Mouse (Mus musculus) CH12.LX (cell line): ENCODE results near the gene Fgfr2.

ENCODE experiments used
- CHD1 ChIP-seq: IDR thresholded peaks from 2 replicates; pipeline ENCODE4 v1.6.1; 2012; ENCODE audit warnings: low read depth, low read length, improper control_type of control experiment, inconsistent platforms
- CHD2 ChIP-seq: IDR thresholded peaks from 2 replicates; pipeline ENCODE4 v1.6.1; 2011; ENCODE audit warnings: low read length, improper control_type of control experiment
- CTCF ChIP-seq, 2 experiments: IDR thresholded peaks in 1 of 2; conservative IDR thresholded peaks in 1 of 2; 2 replicates each; pipeline ENCODE4 v1.5.1; 2011 to 2012; ENCODE audit warnings: low read depth in 2 of 2, low read length in 2 of 2, improper control_type of control experiment in 1 of 2, inconsistent platforms in 1 of 2, mild to moderate bottlenecking in 1 of 2, moderate library complexity in 1 of 2
- E2F4 ChIP-seq: IDR thresholded peaks from 2 replicates; pipeline ENCODE4 v1.6.1; 2011; ENCODE audit warnings: low read depth, low read length, improper control_type of control experiment; ENCODE audit not compliant: insufficient replicate concordance
- ELF1 ChIP-seq: IDR thresholded peaks from 2 replicates; pipeline ENCODE4 v1.6.1; 2014; ENCODE audit warnings: low read depth, mild to moderate bottlenecking, inconsistent platforms, low read length, improper control_type of control experiment
- EP300 ChIP-seq: IDR thresholded peaks from 2 replicates; pipeline ENCODE4 v1.6.1; 2011; ENCODE audit warnings: low read length, improper control_type of control experiment
- ETS1 ChIP-seq: conservative IDR thresholded peaks from 2 replicates; pipeline ENCODE4 v1.6.1; 2012; ENCODE audit warnings: low read depth, mild to moderate bottlenecking, inconsistent platforms, low read length, improper control_type of control experiment, moderate library complexity
- KAT2A ChIP-seq: IDR thresholded peaks from 2 replicates; pipeline ENCODE4 v1.6.1; 2012; ENCODE audit warnings: low read length, improper control_type of control experiment, inconsistent platforms; ENCODE audit not compliant: insufficient replicate concordance
- MAFK ChIP-seq: IDR thresholded peaks from 2 replicates; pipeline ENCODE4 v1.6.1; 2011; ENCODE audit warnings: low read length, improper control_type of control experiment; ENCODE audit not compliant: insufficient replicate concordance
- MAX ChIP-seq: IDR thresholded peaks from 2 replicates; pipeline ENCODE4 v1.6.1; 2011; ENCODE audit warnings: low read length, improper control_type of control experiment
- MEF2A ChIP-seq: IDR thresholded peaks from 2 replicates; pipeline ENCODE4 v1.6.1; 2014; ENCODE audit warnings: low read depth, mild to moderate bottlenecking, inconsistent platforms, low read length, improper control_type of control experiment, borderline replicate concordance
- POLR2A ChIP-seq: IDR thresholded peaks from 2 replicates; pipeline ENCODE4 v1.6.1; 2011; ENCODE audit warnings: low read depth, mild to moderate bottlenecking, improper control_type of control experiment, low read length
- SMC3 ChIP-seq: IDR thresholded peaks from 2 replicates; pipeline ENCODE4 v1.6.1; 2011; ENCODE audit warnings: low read depth, low read length, improper control_type of control experiment

DNA sequence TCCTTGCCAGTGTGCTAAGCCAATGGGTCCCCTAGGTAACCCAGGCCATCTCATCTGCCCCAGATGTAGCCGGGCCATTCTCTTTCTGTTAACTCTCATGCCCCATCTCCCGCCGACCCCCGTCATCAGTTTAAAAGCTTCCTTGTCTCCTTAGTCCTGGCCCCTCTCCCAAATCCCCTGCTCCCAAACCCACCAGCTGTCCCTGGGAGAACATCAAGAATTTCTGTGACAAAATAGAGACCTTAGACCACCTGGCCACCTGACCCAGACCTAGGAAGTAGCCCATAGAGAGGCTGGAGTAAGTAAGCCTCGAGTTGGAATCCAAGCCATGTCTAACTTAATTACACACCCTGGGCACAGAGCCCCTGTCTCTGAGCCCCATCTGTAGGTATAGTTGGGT, 232.9 kb downstream of the Fgfr2 start:
- TF ChIP-seq ELF1 (no peak), EP300 (no peak), E2F4 (no peak), MAX (no peak), CHD1 (no peak), CTCF (conservative IDR thresholded peaks at IDR 0.05 in 1 of 2, IDR thresholded peaks at IDR 0.05 in 1 of 2; ENCODE audit: low read depth in 2 of 2, low read length in 2 of 2) (no peak), POLR2A (no peak), SMC3 (no peak), MEF2A (no peak), KAT2A (no peak), CHD2 (no peak), ETS1 (no peak), MAFK (no peak)
